Mouse (Mus musculus) kidney, embryonic 15.5 days (tissue): Measurements from ENCODE around the gene Gins2. TPM values are rescaled to one million over a fixed set of nuclear protein-coding genes. Genes with fewer than 3 reads are reported as not detected.

ENCODE experiments used
- ATAC-seq: fragments of 200-750 bp; cut with Nextera tagmentation; replicated peaks from 2 replicates; pipeline ENCODE4 v1.8.0; 2017; ENCODE audit warnings: moderate TSS enrichment; ENCODE audit not compliant: low FRiP score
- H3K27ac ChIP-seq: fragments of 300-500 bp; sonication (generic); 2 replicates; pipeline ENCODE4 v1.5.1; 2015; ENCODE audit warnings: mild to moderate bottlenecking, inconsistent platforms
- H3K27me3 ChIP-seq: fragments of 300-500 bp; sonication (generic); 2 replicates; pipeline ENCODE4 v1.6.1; 2015; ENCODE audit warnings: inconsistent platforms
- H3K36me3 ChIP-seq: fragments of 300-500 bp; sonication (generic); 2 replicates; pipeline ENCODE4 v1.6.1; 2015; ENCODE audit warnings: inconsistent platforms
- H3K4me1 ChIP-seq: fragments of 300-500 bp; sonication (generic); 2 replicates; pipeline ENCODE4 v1.6.1; 2015; ENCODE audit warnings: inconsistent platforms
- H3K4me2 ChIP-seq: fragments of 300-500 bp; sonication (generic); 2 replicates; pipeline ENCODE4 v1.6.1; 2015; ENCODE audit warnings: moderate library complexity, mild to moderate bottlenecking, inconsistent platforms
- H3K4me3 ChIP-seq: fragments of 300-500 bp; sonication (generic); replicated peaks from 2 replicates; pipeline ENCODE4 v1.5.1; 2015; ENCODE audit warnings: mild to moderate bottlenecking, inconsistent platforms
- H3K9ac ChIP-seq: fragments of 300-500 bp; sonication (generic); 2 replicates; pipeline ENCODE4 v1.6.1; 2015; ENCODE audit warnings: mild to moderate bottlenecking, inconsistent platforms
- H3K9me3 ChIP-seq: fragments of 300-500 bp; sonication (generic); replicated peaks from 2 replicates; pipeline ENCODE4 v1.6.1; 2016; ENCODE audit warnings: inconsistent platforms
- WGBS: fragments of 180-500 bp; shearing (Covaris S2); methylation state at CpG from one replicate; pipeline ENCODE4 v1.1.7; 2015; ENCODE audit warnings: mixed read lengths; 5-methylcytosine and 5-hydroxymethylcytosine counted together
- polyA plus RNA-seq: library from polyadenylated mRNA; unstranded; fragments of >200 nt; fragmentation: Nextera tagmentation; extraction: Ambion mirVana; gene quantifications from 2 replicates; pipeline ENCODE4 v1.2.1, GENCODE M21; 2015

Gins2 gene
- polyA plus RNA-seq, 1 experiment from 2014 or later, result 107 TPM

DNA sequence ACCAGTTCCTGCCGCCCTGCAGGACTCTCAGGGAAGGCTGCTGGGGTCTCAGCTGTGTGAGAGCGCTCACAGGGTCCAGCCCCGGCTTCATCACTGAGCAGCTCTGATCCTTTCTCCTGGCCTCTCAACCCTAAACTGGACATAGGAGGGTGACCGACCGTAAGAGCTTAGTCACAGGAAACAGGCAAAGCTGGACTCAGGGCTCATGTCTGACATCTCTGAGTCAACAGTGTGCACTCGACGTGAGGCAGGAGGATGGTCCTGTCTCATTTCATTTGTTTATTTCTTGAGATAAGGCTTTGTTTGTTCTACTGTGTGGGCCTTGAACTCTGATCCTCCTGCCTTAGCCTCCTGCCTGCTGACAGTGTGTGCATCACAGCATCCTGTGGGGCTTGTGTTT is 31.3 kb upstream of the Gins2 start:
- Histone ChIP-seq H3K27ac (no peak overlapping the region), H3K9me3 (no peaks in the 10 kb centered on the region), H3K4me3 (no peak overlapping the region), H3K27me3 (no peaks in the 10 kb centered on the region), H3K9ac (no peak overlapping the region), H3K4me1 (peaks cover 35% of the 10 kb centered on the region), H3K4me2 (no peak overlapping the region), H3K36me3 (no peaks in the 10 kb centered on the region)
- WGBS, result 52% methylated on average over 7 of the region's 7 CpGs
- no peak for ATAC-seq

DNA sequence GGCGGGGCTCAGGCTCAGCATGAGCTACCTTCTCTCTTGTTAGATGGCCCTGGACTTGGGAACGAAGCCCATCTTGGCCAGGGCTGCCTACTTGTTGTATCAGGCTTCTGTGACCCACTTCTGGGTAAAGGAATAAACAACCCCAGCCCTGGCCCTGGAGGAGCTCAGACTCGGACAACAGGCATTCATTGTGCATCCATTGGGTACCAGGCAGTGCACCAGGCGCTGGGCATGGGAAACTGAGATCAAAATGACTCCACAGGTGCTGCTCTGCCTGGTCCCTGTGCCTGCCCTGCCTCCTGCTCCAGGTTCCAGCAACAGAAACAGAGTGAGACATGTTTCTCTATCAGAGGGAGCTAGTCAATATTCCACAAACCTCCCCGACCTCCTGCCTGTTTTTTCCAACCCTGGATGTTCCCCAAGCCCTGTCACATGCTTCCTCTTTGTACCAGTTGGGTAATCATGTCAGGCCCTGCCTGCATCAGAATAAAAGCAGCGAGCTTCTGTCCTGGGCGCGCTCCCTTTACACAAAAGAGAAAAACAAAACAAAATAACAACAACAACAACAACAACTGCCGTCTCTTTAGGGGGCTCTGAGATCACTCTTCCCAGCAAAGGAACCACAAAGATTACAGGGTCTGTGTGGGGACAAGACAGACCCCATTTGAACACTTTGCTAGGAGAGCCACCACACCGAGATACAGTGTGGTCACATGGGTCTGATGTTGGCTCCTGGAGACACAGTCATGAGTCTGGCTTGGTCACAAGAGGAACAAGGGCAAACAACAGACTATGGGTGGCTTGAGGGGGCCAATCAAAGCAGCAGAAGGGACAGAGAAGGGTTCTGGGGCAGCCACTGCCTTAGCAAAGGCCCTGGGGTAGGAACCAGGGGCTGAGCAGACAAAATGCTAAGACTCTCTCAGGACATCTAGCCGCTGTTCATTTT is 30.4 kb upstream of the Gins2 start:
- Histone ChIP-seq H3K4me2 (no peak overlapping the region), H3K9me3 (no peaks in the 10 kb centered on the region), H3K9ac (no peak overlapping the region), H3K4me3 (no peak overlapping the region), H3K27me3 (no peaks in the 10 kb centered on the region), H3K4me1 (peaks cover 29% of the 10 kb centered on the region), H3K36me3 (no peaks in the 10 kb centered on the region), H3K27ac (no peak overlapping the region)
- no peak for ATAC-seq
- 75% methylated on average over 11 of the region's 11 CpGs for WGBS

DNA sequence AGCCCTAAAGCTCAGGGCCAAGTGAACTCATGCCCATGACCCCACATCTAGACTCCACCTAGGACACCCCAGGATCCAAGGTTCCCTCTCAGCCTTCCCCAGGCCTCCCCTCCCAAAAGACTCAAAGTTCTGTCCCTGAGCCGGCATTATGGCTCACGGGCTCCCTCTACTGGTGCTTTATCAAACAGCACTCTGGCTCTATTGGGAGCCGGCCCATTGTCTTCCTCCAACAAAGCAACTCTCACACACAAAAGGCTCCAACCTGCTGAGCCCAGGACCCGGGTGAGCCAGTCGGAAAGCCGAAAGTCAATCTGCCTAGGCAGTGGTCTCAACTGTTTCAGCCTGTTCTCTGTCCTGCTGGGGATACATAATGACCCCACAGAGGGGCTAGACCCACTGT is 29.0 kb upstream of the Gins2 start:
- no peak overlapping the region for H3K9ac ChIP-seq
- no peaks in the 10 kb centered on the region for H3K27me3 ChIP-seq
- no peaks in the 10 kb centered on the region for H3K36me3 ChIP-seq
- ATAC-seq, result peak; percentile 19; the same call in 1 of the 2 replicates
- no peak overlapping the region for H3K4me3 ChIP-seq
- no peak overlapping the region for H3K4me2 ChIP-seq
- 0% methylated on average over 6 of the region's 6 CpGs for whole genome bisulfite sequencing
- no peak overlapping the region for H3K27ac ChIP-seq
- H3K4me1 ChIP-seq, result peaks cover 19% of the 10 kb centered on the region
- H3K9me3 ChIP-seq, result no peaks in the 10 kb centered on the region

DNA sequence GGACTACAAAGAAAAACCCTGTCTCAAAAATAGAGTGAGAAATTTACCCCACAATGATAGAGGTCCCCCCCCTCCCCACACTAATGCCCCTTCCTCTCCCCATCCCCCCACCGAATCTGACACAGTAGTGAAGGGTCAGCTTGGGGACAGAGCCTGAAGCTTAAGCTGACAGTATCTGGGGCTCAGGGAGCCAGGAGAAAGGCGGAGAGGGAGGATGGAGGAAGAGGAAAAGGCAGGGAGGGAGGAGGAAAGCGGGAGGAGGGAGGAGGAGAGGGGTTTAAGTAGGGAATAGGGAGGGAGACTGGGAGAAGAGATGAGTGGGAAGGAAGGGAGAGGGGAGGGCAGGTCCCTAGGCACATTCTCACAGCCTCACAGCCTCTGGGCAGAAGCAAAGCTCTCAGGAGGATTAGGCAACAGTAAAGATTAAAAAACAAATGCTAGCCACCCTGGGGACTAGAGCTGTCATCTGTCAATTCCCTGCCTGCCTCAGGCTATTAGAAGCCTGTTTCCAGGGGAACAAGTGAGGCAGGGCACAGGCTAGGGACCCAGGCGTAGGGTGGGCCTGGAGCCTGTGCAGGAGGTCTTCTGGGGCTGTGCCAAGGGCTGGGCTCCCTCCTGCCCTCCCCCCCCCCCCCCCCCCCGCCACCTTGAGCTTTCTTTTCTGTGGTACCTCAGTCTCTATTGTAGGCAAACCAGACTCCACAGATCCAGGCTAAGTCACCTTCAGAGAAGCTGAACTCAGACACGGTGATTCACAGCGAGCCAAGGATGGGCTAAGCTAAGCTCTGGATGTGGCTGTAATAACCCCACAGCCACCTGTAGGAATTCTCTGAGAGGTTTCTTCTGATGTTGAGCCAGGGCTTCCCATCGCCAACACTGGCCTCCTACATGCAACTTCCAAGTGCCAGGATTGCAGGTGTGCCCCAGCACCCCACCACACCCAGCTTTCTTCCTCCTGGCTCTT is 27.8 kb upstream of the Gins2 start:
- H3K4me1 ChIP-seq, result peaks cover 19% of the 10 kb centered on the region
- no peak overlapping the region for H3K4me3 ChIP-seq
- no peak overlapping the region for H3K9ac ChIP-seq
- no peaks in the 10 kb centered on the region for H3K36me3 ChIP-seq
- no peak overlapping the region for H3K4me2 ChIP-seq
- WGBS, result 53% methylated on average over 7 of the region's 8 CpGs
- H3K9me3 ChIP-seq, result no peaks in the 10 kb centered on the region
- no peak overlapping the region for H3K27ac ChIP-seq
- no peaks in the 10 kb centered on the region for H3K27me3 ChIP-seq
- no peak for ATAC-seq

DNA sequence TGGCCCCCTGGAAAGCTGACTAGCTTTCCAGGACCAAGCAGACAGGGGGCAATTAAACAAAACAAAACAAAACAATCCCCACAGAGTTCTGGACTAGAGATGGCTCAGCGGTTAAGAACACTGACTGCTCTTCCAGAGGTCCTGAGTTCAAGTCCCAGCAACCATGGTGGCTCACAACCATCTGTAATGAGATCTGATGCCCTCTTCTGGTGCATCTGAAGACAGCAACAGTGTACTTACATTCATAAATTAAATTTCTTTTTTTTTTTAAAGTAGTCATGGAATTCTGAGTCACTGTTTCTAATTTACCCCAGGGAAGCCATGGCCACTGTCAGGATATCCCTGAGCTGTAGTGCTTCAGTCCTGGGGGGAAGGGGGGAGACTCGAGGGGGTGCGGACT is 25.4 kb upstream of the Gins2 start:
- no peak for ATAC-seq
- Histone ChIP-seq H3K36me3 (no peaks in the 10 kb centered on the region), H3K9me3 (no peaks in the 10 kb centered on the region), H3K27ac (no peak overlapping the region), H3K4me2 (no peak overlapping the region), H3K4me1 (peaks cover 15% of the 10 kb centered on the region), H3K4me3 (no peak overlapping the region), H3K9ac (no peak overlapping the region), H3K27me3 (no peaks in the 10 kb centered on the region)
- WGBS, result 86% methylated on average over 3 of the region's 3 CpGs

DNA sequence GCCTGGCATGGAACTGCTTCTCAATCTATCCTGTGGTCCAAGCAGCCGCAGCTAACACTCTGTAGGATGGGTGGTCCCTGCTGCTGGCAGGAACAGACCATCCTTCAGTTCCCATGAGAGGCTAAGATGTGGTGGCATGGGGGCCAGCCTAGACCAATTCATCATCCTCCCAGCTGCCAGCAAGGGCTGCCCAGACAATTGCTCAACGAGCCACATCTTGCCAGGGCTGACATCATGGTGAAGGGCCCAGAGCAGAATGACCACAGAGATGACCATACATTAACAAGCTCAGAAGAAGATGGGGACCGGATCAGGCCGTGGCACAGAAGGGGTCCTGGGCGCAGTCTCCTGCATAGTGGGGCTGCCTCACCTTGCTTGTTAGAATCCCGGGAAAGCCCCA is 21.7 kb upstream of the Gins2 start:
- 84% methylated on average over 6 of the region's 6 CpGs for WGBS
- no peak for ATAC-seq

DNA sequence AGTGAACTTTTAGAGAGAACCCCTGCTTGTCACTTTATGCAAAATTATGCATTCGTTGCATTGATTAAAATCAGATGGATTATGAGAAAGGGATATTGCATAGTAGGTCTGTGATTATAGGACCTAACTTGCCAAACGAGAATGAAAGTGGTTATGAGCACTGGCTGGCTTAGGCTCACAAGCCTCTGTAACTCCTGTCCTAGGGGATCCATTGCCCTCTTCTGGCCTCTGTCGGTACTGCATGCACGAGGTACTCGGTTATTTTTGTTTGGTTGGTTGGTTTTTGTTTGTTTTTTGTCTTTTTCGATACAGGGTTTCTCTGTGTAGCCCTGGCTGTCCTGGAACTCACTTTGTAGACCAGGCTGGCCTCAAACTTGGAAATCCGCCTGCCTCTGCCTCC is 18.8 kb upstream of the Gins2 start:
- Histone ChIP-seq H3K9ac (no peak overlapping the region), H3K27ac (no peak overlapping the region), H3K27me3 (no peaks in the 10 kb centered on the region), H3K4me1 (peaks cover 10% of the 10 kb centered on the region), H3K36me3 (no peaks in the 10 kb centered on the region), H3K4me3 (no peak overlapping the region), H3K4me2 (no peak overlapping the region), H3K9me3 (no peaks in the 10 kb centered on the region)
- 13% methylated on average over 7 of the region's 7 CpGs for WGBS
- ATAC-seq, result no peak

More for the DNA sequence above, 21.7 kb upstream of the Gins2 start:
- H3K27ac ChIP-seq, result no peak overlapping the region
- no peak overlapping the region for H3K4me2 ChIP-seq
- H3K9ac ChIP-seq, result no peak overlapping the region
- H3K4me1 ChIP-seq, result 0 out of 2 replicates have a peak, but pooled peaks cover 8% of the 10 kb centered on the region
- H3K4me3 ChIP-seq, result no peak overlapping the region
- H3K9me3 ChIP-seq, result no peaks in the 10 kb centered on the region
- no peaks in the 10 kb centered on the region for H3K36me3 ChIP-seq
- no peaks in the 10 kb centered on the region for H3K27me3 ChIP-seq

DNA sequence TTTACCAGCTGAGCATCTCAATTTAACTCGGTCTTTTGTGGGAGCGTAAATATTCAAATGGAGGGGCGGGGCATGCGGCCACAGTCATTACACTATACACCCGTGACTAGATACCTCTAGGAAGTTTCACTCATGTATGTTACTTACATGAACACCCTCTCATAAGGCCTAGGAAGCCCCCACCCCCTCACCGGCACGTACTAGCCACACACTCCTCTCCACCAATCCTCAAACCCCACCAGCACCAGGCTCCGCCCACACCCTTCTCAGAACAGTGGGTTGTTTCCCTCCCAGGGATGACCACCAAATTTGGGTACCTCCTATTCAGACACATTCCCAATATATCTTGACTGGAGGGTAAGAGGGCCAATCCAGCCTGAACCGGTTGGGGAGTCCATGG is 18.4 kb upstream of the Gins2 start:
- Histone ChIP-seq H3K27ac (no peak overlapping the region), H3K4me3 (no peak overlapping the region), H3K4me2 (no peak overlapping the region), H3K27me3 (no peaks in the 10 kb centered on the region), H3K9me3 (no peaks in the 10 kb centered on the region), H3K36me3 (no peaks in the 10 kb centered on the region), H3K4me1 (peaks cover 15% of the 10 kb centered on the region), H3K9ac (no peak overlapping the region)
- ATAC-seq, result peak; percentile 33; the same call in 1 of the 2 replicates
- WGBS, result 87% methylated on average over 9 of the region's 9 CpGs

DNA sequence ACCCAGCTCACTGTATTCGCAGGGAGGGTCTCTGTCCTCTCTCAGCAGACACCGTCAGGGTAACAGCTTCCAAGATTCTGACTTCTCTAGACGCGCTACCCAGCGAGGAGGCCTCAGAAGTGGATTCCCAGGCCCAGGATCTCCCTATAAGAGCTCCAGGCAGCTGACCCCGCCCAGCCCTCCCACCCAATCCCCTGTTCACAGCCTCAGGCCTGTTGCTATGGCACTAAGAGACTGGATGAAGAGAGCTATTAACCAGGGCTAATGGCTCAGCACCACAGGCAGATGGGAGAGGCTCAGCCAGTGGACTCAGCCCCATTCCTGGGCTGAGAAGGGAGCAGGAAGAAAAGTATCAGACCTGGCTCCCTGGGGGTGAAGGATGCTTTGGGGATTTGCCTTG is 13.6 kb upstream of the Gins2 start:
- Histone ChIP-seq H3K4me3 (no peak overlapping the region), H3K27ac (peak overlapping the region; percentile 18; the same call in 1 of the 2 replicates), H3K4me1 (peaks cover 27% of the 10 kb centered on the region), H3K9me3 (0 out of 2 replicates have a peak, but pooled peaks cover 3% of the 10 kb centered on the region), H3K27me3 (no peaks in the 10 kb centered on the region), H3K9ac (no peak overlapping the region), H3K4me2 (no peak overlapping the region), H3K36me3 (no peaks in the 10 kb centered on the region)
- 35% methylated on average over 6 of the region's 6 CpGs for WGBS
- peak; percentile 66 for ATAC-seq

DNA sequence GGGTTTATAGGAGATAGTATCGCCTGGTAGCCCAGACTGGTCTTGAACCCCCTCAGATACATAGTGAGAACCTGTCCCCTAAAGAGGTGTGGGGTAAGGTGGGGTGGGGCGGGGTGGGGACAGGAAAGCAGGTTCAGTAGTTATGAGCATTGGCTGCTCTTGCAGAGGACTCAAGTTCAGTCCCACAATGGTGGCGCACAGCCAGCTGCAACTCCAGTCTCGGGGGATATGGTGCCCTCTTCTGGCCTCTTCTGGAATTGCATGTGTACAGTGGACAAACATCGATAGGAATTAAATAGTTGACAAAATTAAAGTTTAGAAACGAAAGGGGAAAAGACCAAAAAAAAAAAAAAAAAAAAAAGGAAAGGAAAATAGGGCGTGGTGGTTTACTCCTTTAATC is 10.4 kb upstream of the Gins2 start:
- Histone ChIP-seq H3K27ac (no peak overlapping the region), H3K36me3 (no peaks in the 10 kb centered on the region), H3K9ac (no peak overlapping the region), H3K27me3 (no peaks in the 10 kb centered on the region), H3K4me1 (peaks cover 20% of the 10 kb centered on the region), H3K4me2 (no peak overlapping the region), H3K9me3 (0 out of 2 replicates have a peak, but pooled peaks cover 3% of the 10 kb centered on the region), H3K4me3 (no peak overlapping the region)
- ATAC-seq, result no peak
- 61% methylated on average over 7 of the region's 7 CpGs for WGBS

DNA sequence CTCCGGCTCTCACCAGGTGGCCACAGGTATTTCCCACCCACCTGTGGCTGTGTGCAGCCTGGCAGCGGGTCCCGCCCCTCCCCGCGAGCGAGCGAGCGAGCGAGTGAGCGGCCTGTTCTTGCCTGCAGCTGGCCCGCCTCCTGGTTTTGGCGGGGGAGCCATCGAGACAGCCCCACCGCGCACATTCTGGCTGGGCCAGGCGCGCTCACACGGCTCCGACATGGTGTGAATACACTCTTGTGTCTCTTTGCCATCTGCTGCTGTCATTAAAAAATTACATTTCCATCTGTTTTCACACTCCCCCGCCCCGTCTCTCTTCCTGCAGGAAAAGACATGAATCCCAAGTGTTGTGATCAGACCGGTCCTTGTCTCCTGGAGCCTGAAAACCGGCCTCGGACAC is 9.5 kb upstream of the Gins2 start:
- 0 out of 2 replicates have a peak, but pooled peaks have one; percentile 31 for ATAC-seq
- Histone ChIP-seq H3K4me3 (peak overlapping the region; percentile 14), H3K27ac (no peak overlapping the region), H3K27me3 (no peaks in the 10 kb centered on the region), H3K4me2 (peak overlapping the region; percentile 49), H3K9me3 (0 out of 2 replicates have a peak, but pooled peaks cover 3% of the 10 kb centered on the region), H3K4me1 (peaks cover 20% of the 10 kb centered on the region), H3K36me3 (no peaks in the 10 kb centered on the region), H3K9ac (peak overlapping the region; percentile 18; the same call in 1 of the 2 replicates)
- 25% methylated on average over 24 of the region's 24 CpGs for WGBS

DNA sequence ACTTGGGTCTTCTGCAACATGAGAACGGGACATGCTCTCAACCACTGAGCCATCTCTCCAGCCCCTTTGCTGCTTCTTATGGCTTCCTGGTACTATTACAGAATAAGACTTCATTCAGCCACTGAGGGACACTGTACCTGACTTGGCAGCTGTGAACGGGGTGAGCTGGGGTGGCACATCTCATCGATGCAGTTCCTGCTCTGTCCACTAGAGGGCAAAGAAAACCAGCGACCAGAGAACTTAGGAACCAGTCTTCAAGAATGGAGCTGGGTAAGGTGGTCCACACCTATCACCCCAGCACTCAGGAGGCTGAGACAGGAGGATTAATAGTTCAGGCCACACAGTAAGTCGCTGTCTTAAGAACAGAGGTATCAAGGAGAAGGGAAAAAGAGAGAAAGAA is 6.9 kb upstream of the Gins2 start:
- Histone ChIP-seq H3K27ac (no peak overlapping the region), H3K27me3 (no peaks in the 10 kb centered on the region), H3K9ac (no peak overlapping the region), H3K9me3 (no peaks in the 10 kb centered on the region), H3K4me3 (no peak overlapping the region), H3K36me3 (no peaks in the 10 kb centered on the region), H3K4me2 (no peak overlapping the region), H3K4me1 (peaks cover 9% of the 10 kb centered on the region)
- WGBS, result 10% methylated on average over 5 of the region's 5 CpGs
- no peak for ATAC-seq
